Mouse (Mus musculus) heart, embryonic 14.5 days (tissue): Measurements from ENCODE around the gene Msh5. TPM values are rescaled to one million over a fixed set of nuclear protein-coding genes. Genes with fewer than 3 reads are reported as not detected.
A peak's percentile ranks its signal among the peaks of the same experiment; 100 is the strongest.

Experiments
- ATAC-seq: fragments of 200-750 bp; cut with Nextera tagmentation; 2 replicates; pipeline ENCODE4 v1.8.0; 2017; ENCODE audit warnings: low read depth, moderate TSS enrichment; ENCODE audit not compliant: insufficient number of reproducible peaks, insufficient read depth, low FRiP score
- H3K27ac ChIP-seq, 2 experiments: fragments of 200-500 bp in 1 of 2; fragments of 300-500 bp in 1 of 2; sonication (generic) in 1 of 2; replicated peaks in 1 of 2; 2 replicates each; pipeline ENCODE4 v1.5.1; 2012 to 2014; ENCODE audit warnings: low read depth in 2 of 2, low read length in 2 of 2, control low read depth in 1 of 2, mild to moderate bottlenecking in 1 of 2, mixed read lengths in 1 of 2; ENCODE audit not compliant: control insufficient read depth in 1 of 2, insufficient read depth in 1 of 2
- H3K27me3 ChIP-seq: fragments of 300-500 bp; sonication (generic); 2 replicates; pipeline ENCODE4 v1.6.1; 2014; ENCODE audit warnings: mild to moderate bottlenecking, low read length, control low read depth; ENCODE audit not compliant: control insufficient read depth, insufficient read depth
- H3K36me3 ChIP-seq: fragments of 300-500 bp; sonication (generic); 2 replicates; pipeline ENCODE4 v1.6.1; 2014; ENCODE audit warnings: mild to moderate bottlenecking, control low read depth, low read length, mixed read lengths; ENCODE audit not compliant: control insufficient read depth, insufficient read depth
- H3K4me1 ChIP-seq, 2 experiments: fragments of 200-500 bp in 1 of 2; fragments of 300-500 bp in 1 of 2; sonication (generic) in 1 of 2; 2 replicates each; pipeline ENCODE4 v1.6.1; 2012 to 2014; ENCODE audit warnings: low read length in 2 of 2, control low read depth in 1 of 2, mixed read lengths in 1 of 2; ENCODE audit not compliant: control insufficient read depth in 2 of 2, insufficient read depth in 2 of 2
- H3K4me2 ChIP-seq: fragments of 300-500 bp; sonication (generic); 2 replicates; pipeline ENCODE4 v1.6.1; 2014; ENCODE audit warnings: mild to moderate bottlenecking, low read length
- H3K4me3 ChIP-seq, 2 experiments: fragments of 200-500 bp in 1 of 2; fragments of 300-500 bp in 1 of 2; sonication (generic) in 1 of 2; 2 replicates each; pipeline ENCODE4 v1.5.1; 2012 to 2014; ENCODE audit warnings: low read length in 2 of 2, mild to moderate bottlenecking in 2 of 2, control low read depth in 1 of 2, low read depth in 1 of 2, moderate library complexity in 1 of 2; ENCODE audit not compliant: control insufficient read depth in 1 of 2, insufficient read depth in 1 of 2
- H3K9ac ChIP-seq: fragments of 300-500 bp; sonication (generic); 2 replicates; pipeline ENCODE4 v1.6.1; 2014; ENCODE audit warnings: mild to moderate bottlenecking, low read length
- H3K9me3 ChIP-seq: fragments of 300-500 bp; sonication (generic); 2 replicates; pipeline ENCODE4 v1.6.1; 2016; ENCODE audit warnings: low read length, control low read depth; ENCODE audit not compliant: control insufficient read depth
- WGBS: fragments of 180-500 bp; shearing (Covaris S2); extraction: QIAGEN DNeasy Blood & Tissue Kit; methylation state at CpG from one replicate; pipeline ENCODE4 v1.1.7; 2014; 5-methylcytosine and 5-hydroxymethylcytosine counted together
- polyA plus RNA-seq: library from polyadenylated mRNA; unstranded; fragments of >200 nt; fragmentation: Nextera tagmentation; extraction: Ambion mirVana; gene quantifications from 2 replicates; pipeline ENCODE4 v1.2.1, GENCODE M21; 2014

The Msh5 gene
- polyA plus RNA-seq, 1 experiment from 2014 or later = 2.6 TPM

DNA sequence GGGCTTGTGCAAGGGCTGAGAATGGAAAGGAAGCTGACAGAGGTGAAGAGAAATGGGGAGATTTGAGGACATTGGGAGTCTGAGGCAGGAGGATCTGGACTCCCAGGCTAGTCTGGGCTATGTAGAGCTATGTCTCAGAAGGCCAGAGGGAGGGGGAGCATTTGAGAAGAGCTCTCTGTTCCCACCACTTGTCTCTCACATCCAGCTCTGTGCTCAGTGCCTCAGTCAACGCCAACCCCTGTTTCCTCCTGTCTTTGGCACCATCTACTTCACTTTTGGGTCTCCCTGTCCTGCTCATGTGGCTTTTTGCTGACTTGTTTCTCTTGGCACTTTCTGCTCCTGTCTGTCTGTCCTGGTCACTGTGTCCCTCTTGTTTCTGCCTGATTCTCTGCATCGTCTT is 30.7 kb upstream of the Msh5 start:
- Histone ChIP-seq H3K4me2 (peak overlapping the region; percentile 69), H3K27me3 (0 out of 2 replicates have a peak, but pooled peaks cover 4% of the 10 kb centered on the region), H3K4me3 (peak overlapping the region; percentile 30 to 34; a peak in 3 of 4 replicates), H3K9me3 (no peaks in the 10 kb centered on the region), H3K9ac (peak overlapping the region; percentile 75), H3K4me1 (peaks cover 15 to 20% of the 10 kb centered on the region in 2 experiments), H3K27ac (peak overlapping the region in 1 of 2 experiments; percentile 59; a peak in 2 of 4 replicates), H3K36me3 (no peaks in the 10 kb centered on the region)
- 43% methylated on average over 2 of the region's 2 CpGs for WGBS
- ATAC-seq = no peak

GRCm38 (mm10) chr17:35076507-35077176 is 30.1 kb upstream of the Msh5 start, which contains the start of gene Ly6g6e:
Ly6g6e (plus strand) TSS chr17:35076902.
- Histone ChIP-seq H3K4me3 (peak within 1 kb of the TSS; percentile 30 to 34), H3K36me3 (no peaks in the 10 kb centered on the region), H3K4me2 (peak within 1 kb of the TSS; percentile 69), H3K9me3 (no peaks in the 10 kb centered on the region), H3K27ac (peak within 1 kb of the TSS in 1 of 2 experiments; percentile 59; a peak in 2 of 4 replicates), H3K27me3 (0 out of 2 replicates have a peak, but pooled peaks cover 4% of the 10 kb centered on the region), H3K4me1 (peaks cover 15 to 20% of the 10 kb centered on the region in 2 experiments), H3K9ac (peak within 1 kb of the TSS; percentile 75)
- WGBS = 42% methylated on average over 10 of the region's 10 CpGs
- ATAC-seq = no peak

GRCm38 (mm10) chr17:35074097-35074496 is 27.6 kb upstream of the Msh5 start:
- no peak overlapping the region for H3K9ac ChIP-seq

DNA sequence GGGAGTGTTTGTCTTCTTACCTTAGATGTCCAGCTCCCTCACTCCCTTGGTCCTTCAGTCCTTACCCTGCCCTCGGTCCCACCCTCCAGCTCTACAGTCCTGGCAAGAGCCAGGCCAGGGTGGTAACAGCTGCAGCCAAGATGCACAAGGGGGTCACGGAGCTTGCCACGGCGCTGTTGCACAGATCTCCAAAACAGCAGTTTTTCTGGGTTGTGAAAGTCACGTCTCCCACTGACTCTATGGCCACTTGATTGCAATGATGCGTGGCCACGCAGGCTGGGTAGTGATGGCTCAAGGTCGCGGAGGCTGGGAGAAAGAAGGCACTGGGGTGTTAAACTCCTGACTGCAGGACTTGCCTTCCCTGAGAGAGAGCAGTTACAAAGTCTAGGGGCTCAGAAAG is 24.9 kb upstream of the Msh5 start:
- Histone ChIP-seq H3K4me2 (no peak overlapping the region), H3K4me1 (no peaks in the 10 kb centered on the region; a peak in 1 of 4 replicates), H3K9ac (no peak overlapping the region), H3K27me3 (peaks cover 12% of the 10 kb centered on the region), H3K9me3 (no peaks in the 10 kb centered on the region), H3K36me3 (no peaks in the 10 kb centered on the region), H3K4me3 (no peak overlapping the region), H3K27ac (no peak overlapping the region)
- WGBS = 79% methylated on average over 9 of the region's 9 CpGs
- ATAC-seq = no peak

More at GRCm38 (mm10) chr17:35074097-35074496, 27.6 kb upstream of the Msh5 start:
- Histone ChIP-seq H3K4me1 (peaks cover 3 to 11% of the 10 kb centered on the region in 2 experiments; a peak in 3 of 4 replicates), H3K27me3 (no peaks in the 10 kb centered on the region), H3K27ac (no peak overlapping the region), H3K4me3 (no peak overlapping the region), H3K36me3 (no peaks in the 10 kb centered on the region), H3K4me2 (no peak overlapping the region), H3K9me3 (no peaks in the 10 kb centered on the region)
- no peak for ATAC-seq
- WGBS = 47% methylated on average over 17 of the region's 17 CpGs

DNA sequence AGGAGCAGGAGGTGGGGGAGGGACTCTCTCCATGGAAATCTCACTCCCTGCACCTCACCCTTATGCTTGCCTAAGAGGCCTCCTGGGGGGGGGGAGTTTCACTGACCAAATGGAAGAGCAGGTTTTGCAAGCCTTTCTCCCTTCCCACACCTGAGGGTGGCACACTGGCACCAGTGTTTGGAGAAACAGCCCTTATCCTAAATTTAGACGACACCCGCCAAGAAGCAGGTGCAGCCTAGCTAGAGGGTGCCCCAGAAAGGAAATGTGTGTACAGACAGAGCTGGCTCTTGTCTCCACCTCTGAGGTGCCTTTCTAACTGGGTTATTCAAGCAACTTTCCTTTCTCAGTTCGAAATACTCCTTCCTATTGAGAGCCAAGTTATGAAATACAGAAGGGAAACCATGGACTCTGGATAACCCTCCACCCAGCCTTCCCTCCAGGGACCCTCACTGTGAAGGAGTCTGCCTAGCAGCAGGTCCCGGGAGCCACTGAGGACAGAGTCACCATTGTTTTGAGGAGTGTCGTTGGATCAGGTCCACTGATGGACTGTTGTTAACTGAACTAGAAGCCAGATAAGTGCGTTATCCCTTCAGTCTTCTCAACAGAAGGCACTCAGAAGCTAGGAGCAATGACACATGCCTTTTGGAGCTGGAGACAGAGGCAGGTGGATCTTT is 24.1 kb upstream of the Msh5 start:
- WGBS = 33% methylated on average over 6 of the region's 6 CpGs
- no peaks in the 10 kb centered on the region for H3K9me3 ChIP-seq
- H3K4me3 ChIP-seq = no peak overlapping the region
- peaks cover 0 to under 1% of the 10 kb centered on the region in 2 experiments; a peak in 1 of 4 replicates for H3K4me1 ChIP-seq
- no peak for ATAC-seq
- H3K36me3 ChIP-seq = no peaks in the 10 kb centered on the region
- H3K27ac ChIP-seq = no peak overlapping the region
- no peak overlapping the region for H3K4me2 ChIP-seq
- no peak overlapping the region for H3K9ac ChIP-seq
- H3K27me3 ChIP-seq = peaks cover 17% of the 10 kb centered on the region

GRCm38 (mm10) chr17:35068213-35068914 is 21.8 kb upstream of the Msh5 start:
- Histone ChIP-seq H3K4me2 (no peak overlapping the region), H3K27me3 (peaks cover 33% of the 10 kb centered on the region), H3K4me1 (peaks cover 6 to 8% of the 10 kb centered on the region in 2 experiments; a peak in 2 of 4 replicates), H3K27ac (no peak overlapping the region), H3K4me3 (no peak overlapping the region), H3K36me3 (no peaks in the 10 kb centered on the region), H3K9me3 (no peaks in the 10 kb centered on the region), H3K9ac (no peak overlapping the region)
- WGBS = 72% methylated on average over 17 of the region's 17 CpGs
- ATAC-seq = no peak

DNA sequence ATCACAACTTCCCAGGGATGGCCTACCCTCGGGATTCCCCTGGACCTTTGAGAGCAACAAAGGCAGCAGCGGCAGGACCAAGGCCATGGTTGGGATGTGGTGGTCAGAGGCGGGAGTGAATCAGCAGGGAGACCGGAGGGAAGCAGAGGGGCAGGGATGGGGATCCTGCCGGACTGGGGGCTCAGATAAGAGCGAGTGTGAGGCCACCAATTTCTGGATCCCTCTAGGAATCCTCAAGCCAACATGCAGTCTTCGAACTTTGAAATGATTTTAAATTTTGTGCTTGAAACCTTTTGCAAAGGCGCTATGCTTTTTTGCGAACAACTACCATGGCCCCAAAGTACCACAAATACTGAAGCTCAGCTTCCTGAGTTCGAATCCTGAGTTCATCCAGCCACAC is 19.5 kb upstream of the Msh5 start, which contains the start of gene Mpig6b:
TSS of gene Mpig6b (minus strand) at position 101 of the 400 bp plus-strand sequence.
- peaks cover 33% of the 10 kb centered on the region for H3K27me3 ChIP-seq
- peak within 1 kb of the TSS; percentile 52 for H3K9ac ChIP-seq
- peaks cover 17% of the 10 kb centered on the region for H3K36me3 ChIP-seq
- peaks cover 6 to 8% of the 10 kb centered on the region in 2 experiments; a peak in 2 of 4 replicates for H3K4me1 ChIP-seq
- no peak within 1 kb of the TSS for H3K27ac ChIP-seq
- peak within 1 kb of the TSS; percentile 19 to 34 for H3K4me3 ChIP-seq
- 48% methylated on average over 10 of the region's 10 CpGs for WGBS
- no peaks in the 10 kb centered on the region for H3K9me3 ChIP-seq
- H3K4me2 ChIP-seq = peak within 1 kb of the TSS; percentile 67
- ATAC-seq = no peak
